Mouse (Mus musculus) left cerebral cortex, postnatal 14 days (tissue): ENCODE results near the gene Inhbc. TPM values are rescaled to one million over a fixed set of nuclear protein-coding genes. Genes with fewer than 3 reads are reported as not detected.

Experiments used
- DNase-seq, 2 experiments: peaks; one replicate each; pipeline ENCODE4 v3.0.0; 2021 to 2022; ENCODE audit warnings: low spot score in 2 of 2, mixed read lengths in 1 of 2
- intact Hi-C: fragments of 180-260 bp; cut with DNase I; formaldehyde crosslinking; loops from one replicate; pipeline ENCODE4 v1.15.1; 2025
- total RNA-seq, 2 experiments: library from RNA; stranded (reverse); gene quantifications; 2 replicates each; pipeline ENCODE4 v1.2.3; 2021

The Inhbc gene
- total RNA-seq, 2 experiments from 2014 or later = not detected

DNA sequence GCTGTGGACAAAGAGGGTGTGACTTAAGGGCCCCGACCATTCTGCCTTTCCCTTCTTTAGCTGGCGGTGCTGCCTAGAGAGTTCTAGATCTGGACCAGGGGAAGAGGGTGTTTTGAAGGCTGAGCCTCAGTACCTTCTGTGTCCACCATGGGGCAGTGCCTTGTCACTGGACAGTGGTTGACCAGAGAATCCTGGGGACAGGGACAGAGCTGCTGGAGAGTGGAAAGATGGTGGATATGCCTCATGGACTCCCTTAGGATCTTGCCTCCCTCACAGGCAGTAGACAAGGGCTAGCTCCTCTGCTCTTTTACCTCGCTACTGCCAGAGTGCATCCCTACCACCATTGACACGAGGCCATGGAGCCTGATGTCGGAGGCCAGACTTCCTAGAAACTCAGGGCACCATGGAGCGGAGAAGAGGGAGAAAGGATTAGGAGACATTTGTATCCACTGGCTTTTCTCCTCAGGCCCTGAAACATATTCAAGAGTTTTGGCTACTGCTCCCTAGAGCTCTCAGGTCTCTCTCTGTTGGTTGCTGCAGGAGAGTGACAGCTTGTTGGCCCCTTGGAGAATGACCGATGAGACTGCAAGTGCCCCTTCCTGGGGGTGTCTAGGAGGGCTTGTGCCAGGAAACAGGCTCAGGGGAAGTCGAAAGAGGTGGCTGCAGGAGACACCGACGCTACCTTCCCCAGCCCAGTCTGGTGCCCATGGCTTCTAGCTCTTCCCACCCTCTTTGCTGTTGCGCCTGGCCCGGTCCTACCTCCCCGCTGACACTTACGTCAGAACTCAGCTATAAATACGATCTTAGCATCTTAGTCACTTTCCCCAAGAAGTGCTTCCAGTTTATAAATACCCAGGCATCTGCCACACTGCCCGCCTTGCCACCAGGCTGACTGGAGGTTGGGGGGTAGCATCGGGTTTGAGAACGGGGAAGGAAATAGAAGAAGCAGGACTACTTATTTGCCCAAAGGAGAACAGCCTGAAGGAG is 16.0 kb downstream of the Inhbc start, which contains the start of gene Inhbe:
Inhbe (minus strand) TSS at position 503 of the 987 bp plus-strand sequence.
- peak; percentile 79 to 85 for DNase-seq
- intact Hi-C loops = no loop called here

DNA sequence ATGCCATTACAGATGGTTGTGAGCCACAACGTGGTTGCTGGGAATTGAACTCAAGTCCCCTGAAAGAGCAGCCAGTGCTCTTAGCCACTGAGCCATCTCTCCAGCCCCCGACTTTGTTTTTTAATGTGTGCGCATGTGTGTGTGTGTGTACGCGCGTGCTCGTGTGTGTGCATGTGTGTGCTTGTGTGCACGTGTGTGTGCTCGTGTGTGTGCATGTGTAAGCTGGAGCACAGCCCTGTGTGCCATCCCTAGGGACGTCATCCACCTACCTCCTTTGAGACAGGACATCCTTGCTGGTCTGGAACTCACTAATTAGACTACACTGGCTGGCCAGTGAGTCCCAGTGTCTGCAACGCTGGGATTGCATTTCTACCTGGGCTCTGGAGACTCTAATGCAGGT is 17.5 kb downstream of the Inhbc start:
- intact Hi-C loops = no loop called here

DNA sequence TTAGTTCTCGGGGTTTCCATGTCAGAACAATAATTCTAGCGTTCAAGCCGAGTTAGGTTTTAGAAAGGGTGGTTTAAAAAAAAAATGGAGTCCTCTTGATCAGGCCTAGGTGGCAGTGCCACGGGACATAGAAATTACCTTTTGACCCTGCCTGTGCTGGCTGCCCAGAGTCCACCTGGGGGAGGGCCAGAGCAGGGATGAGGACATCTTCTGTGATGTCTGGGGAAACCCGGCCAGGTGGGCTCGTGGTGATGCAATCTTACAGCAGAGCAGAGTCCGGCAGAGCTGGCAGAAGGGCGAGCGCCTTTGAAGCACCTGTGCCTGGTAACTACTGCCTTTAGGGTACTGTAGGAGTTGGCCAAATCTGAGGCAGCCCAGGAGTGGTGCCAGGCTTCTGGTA is 18.0 kb downstream of the Inhbc start:
- intact Hi-C loops = no loop called here
- DNase-seq = no peak

More for the DNA sequence above, 17.5 kb downstream of the Inhbc start:
- no peak for DNase-seq

DNA sequence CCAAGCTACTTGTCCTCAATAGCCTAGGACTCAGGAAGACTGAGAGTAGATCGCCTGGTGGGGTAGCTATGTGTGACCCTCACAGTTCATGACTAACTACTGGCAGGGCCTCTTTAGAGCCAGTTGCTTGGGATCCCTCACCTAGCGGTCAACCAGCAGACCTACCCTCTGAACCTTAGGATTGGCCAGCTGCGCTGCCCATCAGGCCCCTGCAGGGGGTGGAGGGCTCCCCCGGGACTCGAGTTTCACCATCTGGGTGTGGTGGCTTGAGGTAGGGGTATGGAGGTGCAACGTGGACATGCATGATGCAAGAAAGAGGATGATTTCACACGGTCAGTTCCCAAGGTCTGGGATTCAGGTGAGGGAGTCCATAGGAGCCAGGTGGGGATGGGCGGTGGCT is 18.5 kb downstream of the Inhbc start:
- no peak for DNase-seq
- intact Hi-C loops = loop anchor here (2.0 kb wide), 1 partner anchor 69 kb away; no protein-coding TSS in a partner anchor

DNA sequence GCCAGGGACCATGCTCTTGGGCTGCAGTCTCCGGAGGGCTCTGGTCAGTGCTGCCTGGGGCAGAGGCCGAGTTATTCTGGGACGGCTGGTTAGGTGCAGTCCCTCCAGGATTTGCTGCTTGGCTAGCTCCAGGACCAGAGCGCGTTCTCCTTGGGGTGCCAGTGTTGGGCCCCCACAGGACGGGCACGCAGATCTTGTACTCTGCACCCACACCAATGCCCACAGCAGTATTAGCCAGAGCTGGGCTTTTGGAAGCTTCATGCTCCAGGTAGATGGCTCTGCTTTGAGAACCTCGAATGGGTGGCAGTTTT is 19.0 kb downstream of the Inhbc start:
- no peak for DNase-seq
- intact Hi-C loops = loop anchor here (2.0 kb wide), 1 partner anchor 70 kb away; no protein-coding TSS in a partner anchor

DNA sequence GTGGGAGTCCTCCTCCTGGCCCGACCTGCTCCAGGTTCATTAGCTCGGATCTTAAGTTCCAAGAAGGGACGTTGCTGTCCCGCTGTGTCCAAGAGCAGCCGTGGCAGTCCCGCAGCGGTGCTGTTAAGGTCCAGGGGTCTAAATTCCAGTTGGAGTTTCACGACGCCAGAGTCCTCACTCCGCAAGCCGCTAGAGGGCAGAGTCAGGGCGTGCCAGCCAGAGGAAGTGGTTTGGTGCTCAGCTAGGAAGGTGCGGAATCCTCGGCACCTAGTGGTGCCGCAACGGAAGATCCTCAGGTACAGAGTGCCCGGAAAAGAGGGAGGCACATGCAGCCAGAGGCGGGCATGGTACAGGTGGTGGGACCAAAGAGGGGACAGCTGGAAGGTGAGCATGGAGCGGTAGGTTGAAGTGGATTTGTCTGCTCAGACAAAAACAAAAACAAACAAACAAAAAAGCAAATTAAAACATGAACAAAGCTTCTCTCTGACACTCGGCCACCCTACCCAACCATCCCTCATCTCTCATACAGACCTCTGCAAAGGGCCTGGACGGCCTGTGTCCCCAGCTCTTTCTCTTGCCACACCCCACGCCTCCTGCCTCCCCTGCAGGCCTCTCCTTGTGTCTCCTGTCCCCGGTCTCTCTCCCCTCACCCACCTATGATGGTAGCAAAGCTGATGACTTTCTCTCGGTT is 19.5 kb downstream of the Inhbc start:
- intact Hi-C loops = loop anchor here (2.0 kb wide), 1 partner anchor 70 kb away; no protein-coding TSS in a partner anchor

DNA sequence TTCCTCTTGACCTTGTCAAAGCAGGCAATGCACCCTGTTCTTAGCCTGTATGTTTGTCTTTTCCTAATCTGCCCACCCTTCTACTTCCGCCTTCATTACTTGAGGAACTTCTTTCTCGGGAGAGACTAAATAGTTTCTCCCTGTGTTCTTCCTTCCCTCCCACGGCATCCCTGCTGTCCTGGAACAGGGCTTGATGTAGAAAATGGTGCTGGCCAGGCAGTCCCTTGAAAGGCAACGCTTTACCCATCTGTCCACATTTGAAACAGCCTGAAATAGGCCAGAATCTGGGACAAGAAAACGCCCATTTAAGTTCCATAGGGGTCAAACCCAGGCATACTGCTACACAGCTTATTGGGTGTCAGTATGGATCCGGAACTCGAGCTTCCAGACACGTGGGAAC is 20.4 kb downstream of the Inhbc start:
- intact Hi-C loops = loop anchor here (2.0 kb wide), 1 partner anchor 71 kb away; no protein-coding TSS in a partner anchor
- peak; percentile 53 for DNase-seq

More for the DNA sequence above, 19.5 kb downstream of the Inhbc start:
- DNase-seq = peak; percentile 63 to 80

DNA sequence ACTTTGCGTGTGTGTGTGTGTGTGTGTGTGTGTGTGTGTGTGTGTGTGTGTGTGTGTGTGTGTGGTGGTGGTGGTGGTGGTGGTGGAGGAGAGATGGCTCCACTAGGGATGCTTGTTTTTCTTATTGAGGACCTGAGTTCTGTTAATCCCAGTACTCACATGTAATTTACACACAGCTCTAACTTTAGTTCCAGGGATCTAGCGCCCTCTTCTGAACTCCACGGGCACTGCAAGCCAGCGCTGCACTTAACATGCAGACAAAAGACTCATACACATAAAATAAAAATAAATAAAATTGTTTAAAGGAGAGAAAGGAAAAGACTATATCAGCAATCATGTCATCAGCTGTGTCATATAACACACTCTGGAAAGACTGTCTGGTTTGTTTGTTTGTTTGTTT is 21.3 kb downstream of the Inhbc start:
- intact Hi-C loops = no loop called here
- no peak for DNase-seq

DNA sequence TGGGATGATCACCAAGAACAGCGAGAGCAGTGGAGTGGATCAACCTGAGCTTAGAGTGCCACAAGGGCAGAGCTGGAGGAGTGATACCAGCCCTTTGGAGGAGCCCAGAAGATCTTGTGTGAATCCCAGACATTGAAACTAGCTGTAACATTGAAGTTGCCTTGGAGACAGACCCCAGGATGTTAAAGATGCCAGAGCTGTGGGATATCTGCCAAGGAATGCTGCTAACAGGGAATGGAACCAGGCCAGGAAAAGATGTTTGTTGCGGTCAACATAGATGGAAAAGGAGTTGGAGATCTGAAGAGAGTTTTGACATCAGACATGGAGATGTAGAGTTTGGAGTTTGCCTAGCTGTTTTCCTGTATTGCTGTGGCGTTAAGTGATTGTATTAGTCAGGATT is 24.1 kb downstream of the Inhbc start:
- no peak for DNase-seq
- intact Hi-C loops = no loop called here

DNA sequence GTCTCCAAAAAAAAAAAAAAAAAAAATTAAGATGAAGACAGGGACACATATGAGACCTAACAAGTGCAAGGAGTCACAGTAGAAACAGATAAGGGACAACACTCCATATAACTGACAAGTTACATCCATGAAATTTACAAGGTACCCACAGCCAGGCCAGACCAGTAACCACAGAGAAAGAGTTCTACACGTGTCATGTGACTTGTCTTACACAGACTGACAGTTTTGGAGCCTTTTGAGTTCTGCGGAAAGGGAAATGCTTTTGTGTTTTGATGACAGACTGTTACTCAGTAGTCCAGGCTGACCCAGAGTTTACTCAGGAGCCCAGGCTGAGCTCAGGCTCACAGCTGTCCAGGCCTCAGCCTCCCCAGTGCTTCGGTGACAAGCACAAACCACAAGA is 27.2 kb downstream of the Inhbc start:
- intact Hi-C loops = no loop called here
- no peak for DNase-seq

DNA sequence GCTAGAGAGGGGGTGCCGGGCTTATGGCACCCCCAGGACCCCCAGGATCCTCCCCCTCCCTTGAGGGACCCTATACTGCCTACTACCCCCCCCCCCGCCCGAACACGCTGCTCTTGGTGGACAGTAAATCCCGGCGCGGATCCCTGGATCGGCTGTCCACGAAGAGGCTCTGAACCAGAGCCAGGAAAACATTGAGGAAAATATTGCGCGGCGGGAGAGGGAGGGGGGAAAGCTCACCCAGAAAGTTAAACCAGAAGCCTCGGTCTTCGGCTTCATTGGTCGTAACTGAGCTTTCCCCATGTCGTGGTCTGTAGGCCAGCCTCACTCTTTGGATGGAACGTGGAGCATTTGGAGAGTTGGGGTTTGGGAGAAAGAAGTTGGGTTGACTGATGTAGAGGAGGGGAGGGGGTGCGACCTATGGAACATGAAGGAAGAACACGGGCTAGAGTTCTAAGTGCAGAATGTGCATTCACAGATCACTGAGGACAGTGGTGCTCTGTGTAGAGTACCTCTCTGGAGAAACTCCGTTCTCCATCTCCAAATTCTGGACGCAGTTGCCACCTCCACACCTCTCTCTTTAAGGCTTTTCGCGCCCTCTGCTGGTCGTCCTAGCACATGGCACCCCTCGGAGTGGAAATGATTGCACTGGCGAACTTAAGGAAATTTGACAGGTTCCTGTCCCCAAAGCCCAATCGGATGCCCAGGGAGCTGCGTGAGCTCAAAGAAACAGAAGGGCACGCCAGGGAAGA is 28.2 kb downstream of the Inhbc start, which contains the start of gene Gli1:
Gli1 (minus strand) TSS at position 84 of the 749 bp plus-strand sequence.
- DNase-seq = peak; percentile 73 to 78
- intact Hi-C loops = no loop called here

DNA sequence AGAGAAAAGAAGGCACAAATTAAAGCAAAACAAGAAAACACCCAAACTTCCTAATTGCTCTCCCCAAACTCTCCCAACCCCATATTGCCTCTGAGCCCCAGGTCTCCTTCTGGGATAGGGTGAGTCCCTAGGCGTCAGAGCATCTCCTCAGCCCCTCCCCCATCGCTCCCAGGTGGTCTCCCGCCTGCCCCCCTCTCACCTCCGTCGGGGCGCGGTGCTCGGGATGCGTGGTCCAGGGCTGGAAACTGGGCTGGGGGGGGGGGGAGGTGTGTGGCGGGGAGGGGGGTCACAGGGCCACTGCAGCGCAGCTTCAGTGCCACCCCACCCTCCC is 28.9 kb downstream of the Inhbc start:
- no peak for DNase-seq
- intact Hi-C loops = no loop called here

DNA sequence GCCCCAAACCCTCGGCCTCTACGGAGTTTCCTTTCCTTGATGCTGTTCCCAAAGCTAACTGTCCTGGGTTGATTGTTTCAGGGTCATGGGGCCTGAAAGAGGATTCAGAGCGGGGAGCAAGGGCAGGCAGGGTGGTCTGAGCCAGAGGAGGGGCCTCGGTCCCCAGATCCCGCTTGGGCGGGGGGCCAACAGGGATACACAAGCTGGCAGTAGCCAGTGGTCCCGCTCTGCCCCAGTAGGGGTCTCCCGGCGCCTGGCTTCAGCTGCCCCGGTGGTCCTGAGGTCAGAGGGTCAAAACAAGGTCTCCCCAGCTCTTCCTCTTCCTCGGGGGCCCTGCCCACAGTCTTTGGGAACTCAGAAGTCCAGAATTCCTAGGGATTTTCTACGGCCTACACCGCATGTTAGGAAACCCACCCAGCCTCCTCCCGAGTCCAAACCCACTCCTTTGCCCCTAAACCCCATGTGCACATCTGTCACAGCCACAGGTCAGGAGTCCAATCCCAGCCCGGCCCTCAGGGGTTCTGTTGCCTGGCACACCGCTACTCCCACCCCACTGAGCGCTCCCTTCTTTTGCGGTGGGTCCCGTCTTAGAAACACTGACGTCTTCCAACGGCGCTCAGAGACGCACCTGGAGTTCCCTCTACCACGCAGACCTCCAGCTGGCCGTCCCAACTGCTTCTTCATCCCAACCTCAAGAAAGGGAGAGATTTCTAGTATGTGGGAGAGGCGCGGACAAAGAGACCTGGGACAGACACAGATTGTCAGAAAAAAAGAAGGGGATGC is 29.5 kb downstream of the Inhbc start:
- no peak for DNase-seq
- intact Hi-C loops = no loop called here

DNA sequence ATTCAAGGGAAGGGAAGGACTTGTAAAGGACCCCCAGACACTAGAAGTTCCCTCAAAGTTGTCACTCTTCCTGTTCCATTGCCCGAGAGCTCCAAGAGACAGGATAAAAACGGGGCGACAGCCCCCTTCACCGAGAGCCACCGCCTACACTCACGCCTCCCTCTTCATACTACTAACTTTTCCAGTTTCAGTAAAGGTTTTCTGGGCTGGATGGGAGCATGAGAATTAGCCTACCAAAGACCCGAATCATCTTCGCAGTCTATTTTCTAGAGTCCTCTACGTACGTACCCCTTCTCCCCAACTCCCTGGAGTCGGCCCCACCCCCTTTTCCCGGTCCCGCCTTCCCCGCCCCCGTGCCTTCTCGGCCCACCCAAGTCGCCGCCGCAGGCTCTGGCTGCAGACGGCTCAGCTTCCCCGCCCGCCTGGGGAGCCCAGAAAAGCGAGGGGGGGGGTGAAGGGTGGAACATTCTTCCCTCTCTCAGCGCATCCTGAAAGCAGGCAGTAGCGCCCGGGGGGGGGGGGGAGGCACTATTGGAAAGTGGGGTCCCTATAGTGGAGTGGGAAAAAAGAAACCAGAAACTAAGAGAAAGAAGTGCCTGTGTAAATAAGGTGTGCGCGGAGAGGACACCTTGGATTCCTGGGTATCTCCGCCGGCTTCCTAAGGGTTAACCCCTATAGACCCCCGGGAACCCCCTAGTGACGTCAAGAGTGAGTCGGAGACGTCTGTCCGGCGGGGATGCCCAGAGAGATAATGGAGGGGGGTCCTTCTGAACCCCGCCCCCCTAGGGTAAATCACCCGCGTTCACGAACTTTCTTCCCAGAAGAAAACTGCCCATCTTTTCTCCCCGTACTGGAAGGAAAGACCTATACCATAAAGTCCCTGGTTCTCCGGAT is 30.3 kb downstream of the Inhbc start:
- DNase-seq = no peak
- intact Hi-C loops = loop anchor here (5.0 kb wide), 1 partner anchor 197 kb away; no protein-coding TSS in a partner anchor

DNA sequence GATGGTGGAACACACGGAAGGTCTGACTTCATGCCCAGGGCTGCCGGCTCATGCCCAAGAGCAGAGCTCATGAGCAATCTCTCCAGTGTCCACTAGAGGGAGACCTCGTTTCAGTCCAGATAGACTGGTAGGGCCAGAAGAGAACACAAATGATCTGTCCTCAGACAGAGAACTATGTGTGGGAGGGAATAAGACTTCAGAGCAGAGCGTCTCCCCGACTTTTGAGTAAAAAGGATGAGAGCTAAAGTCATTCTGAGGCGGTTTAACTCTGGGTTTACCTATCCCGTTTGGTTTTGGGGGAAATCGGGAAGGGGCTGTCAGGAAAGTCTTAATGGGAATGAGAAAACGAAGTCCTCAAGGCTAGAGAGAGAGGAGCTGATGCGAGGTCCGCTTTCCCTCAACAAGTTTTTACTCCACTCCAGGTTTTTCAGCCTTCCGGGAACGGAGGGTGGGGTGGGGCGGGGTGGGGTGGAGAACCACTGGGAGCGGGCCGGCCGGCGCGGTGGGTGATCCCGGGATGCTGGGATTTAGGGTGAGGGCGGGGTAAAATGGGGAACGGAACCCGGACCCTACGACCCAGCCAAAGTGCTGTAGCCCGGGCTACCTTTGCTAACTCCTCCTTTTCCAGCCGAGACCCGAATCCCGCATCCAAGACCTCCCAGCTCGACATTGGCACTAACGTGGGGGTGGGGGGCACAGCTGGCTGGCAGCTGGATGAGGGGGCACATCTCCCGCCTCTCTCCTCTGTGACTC is 31.1 kb downstream of the Inhbc start:
- peak; percentile 93 to 94 for DNase-seq
- intact Hi-C loops = loop anchor here (5.0 kb wide), 1 partner anchor 198 kb away; no protein-coding TSS in a partner anchor

DNA sequence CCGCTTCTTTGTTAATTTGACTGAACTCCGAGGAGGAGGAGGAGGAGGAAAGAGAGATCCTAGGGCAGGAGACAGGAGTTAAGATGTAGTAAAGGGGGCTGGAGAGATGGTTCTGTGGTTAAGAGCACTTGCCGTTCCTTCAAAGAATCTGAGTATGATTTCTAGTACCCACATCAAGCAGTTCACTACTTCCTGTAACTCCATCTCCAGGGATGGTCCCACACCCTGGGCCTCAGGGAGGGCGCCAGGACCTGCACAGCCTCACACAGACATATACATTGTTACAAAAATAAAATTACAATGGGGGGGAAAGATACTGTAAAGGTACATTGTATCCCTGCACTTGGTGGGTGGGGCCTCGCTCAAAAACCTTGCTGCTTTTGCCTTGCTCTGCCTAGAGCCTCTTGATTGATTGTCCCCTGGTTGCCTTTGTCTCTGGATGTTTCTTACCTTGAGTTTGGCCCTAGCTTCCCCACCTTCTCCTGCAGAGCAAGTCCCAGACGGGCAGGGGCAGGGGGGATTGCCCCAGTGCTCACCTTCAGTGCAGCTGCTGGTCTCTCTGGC is 32.6 kb downstream of the Inhbc start:
- intact Hi-C loops = loop anchor here (5.0 kb wide), 1 partner anchor 200 kb away; no protein-coding TSS in a partner anchor
- no peak for DNase-seq

DNA sequence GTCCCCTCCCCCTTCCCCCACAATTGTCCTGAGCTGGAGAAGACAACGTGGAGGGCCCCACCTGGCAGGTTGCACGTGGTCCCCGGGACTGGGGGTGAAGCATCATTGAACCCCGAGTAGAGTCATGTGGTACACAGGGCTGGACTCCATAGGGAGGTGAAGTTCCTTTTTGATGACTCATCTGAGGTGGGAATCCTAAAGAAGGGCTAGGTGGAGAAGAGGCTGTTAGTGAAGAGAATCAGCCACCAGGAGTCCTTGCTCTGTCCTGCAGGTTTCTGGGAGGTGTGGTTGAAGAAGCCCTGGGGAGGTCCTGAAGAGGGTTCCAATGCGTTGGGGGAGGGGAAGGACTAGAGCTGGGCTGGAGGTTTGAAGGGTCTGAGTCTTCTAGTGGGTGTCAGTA is 33.3 kb downstream of the Inhbc start:
- intact Hi-C loops = loop anchor here (5.0 kb wide), 1 partner anchor 200 kb away; no protein-coding TSS in a partner anchor

More for the DNA sequence above, 33.3 kb downstream of the Inhbc start:
- DNase-seq = no peak
